Mouse (Mus musculus): ENCODE results near the gene Ssh2. TPM values are rescaled to one million over a fixed set of nuclear protein-coding genes. Genes with fewer than 3 reads are reported as not detected.

Ssh2 gene
- polyA plus RNA-seq, 1 experiment from 2014 or later: 10.9 TPM

DNA sequence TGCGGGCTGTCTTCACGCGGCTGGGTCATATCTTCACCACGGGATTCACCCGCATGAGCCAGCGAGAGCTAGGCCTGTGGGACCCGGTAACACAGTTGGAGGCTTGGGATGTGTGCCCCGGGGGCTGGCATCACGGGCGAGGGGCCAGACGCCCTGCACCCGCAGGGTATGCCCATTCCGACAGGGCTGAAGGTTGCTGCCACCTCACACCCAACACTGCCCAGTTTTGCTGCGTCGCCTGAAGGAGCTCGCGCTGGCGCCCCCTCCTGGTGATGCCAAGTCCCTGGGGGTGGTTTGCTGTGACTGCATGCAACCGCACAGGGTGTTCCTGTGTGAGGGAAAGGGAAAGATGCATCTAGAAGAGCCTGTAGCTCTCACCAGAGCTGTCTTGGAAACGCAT, 251.7 kb downstream of the Ssh2 start:
- H3K4me1 ChIP-seq (ENCODE audit: control insufficient read depth, insufficient read depth, low read length): 0 out of 2 replicates have a peak, but pooled peaks cover 6% of the 10 kb centered on the region
- ATAC-seq (ENCODE audit: insufficient number of reproducible peaks, insufficient read depth, low FRiP score, low read depth): no peak
- 13% methylated on average over 20 of the region's 20 CpGs for WGBS
- H3K27me3 ChIP-seq (ENCODE audit: control insufficient read depth, insufficient read depth, low read length): peaks cover 20% of the 10 kb centered on the region
- H3K9me3 ChIP-seq (ENCODE audit: control insufficient read depth, low read depth, low read length): no peaks in the 10 kb centered on the region
- H3K9ac ChIP-seq (replicated peaks; ENCODE audit: low read depth, low read length): no peak overlapping the region
- no peak overlapping the region for H3K4me3 ChIP-seq (ENCODE audit: low read depth, low read length)
- H3K36me3 ChIP-seq (ENCODE audit: control insufficient read depth, insufficient read depth, low read length): peaks cover 16% of the 10 kb centered on the region; the same call in 1 of the 2 replicates
- H3K4me2 ChIP-seq (replicated peaks; ENCODE audit: low read depth, low read length): no peak overlapping the region
- no peak overlapping the region for H3K27ac ChIP-seq (ENCODE audit: low read length)

DNA sequence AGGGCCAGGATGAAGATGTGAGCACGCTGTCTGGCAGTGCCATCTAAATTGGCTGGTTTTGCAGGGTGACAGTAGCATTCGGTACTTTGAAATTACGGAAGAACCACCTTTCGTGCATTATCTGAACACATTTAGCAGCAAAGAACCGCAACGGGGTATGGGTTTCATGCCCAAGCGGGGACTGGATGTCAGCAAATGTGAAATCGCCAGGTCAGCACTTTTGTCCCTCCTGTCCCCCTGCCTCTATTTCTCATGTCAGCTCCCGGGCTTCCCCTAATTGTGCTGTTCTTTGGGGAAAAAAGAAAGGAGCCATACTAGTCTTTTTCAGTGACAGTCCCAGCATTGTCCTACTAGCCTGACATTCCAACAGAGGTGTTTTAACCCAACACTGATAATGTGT, 252.3 kb downstream of the Ssh2 start:
- H3K4me1 ChIP-seq (ENCODE audit: control insufficient read depth, insufficient read depth, low read length): 0 out of 2 replicates have a peak, but pooled peaks cover 6% of the 10 kb centered on the region
- H3K9ac ChIP-seq (replicated peaks; ENCODE audit: low read depth, low read length): no peak overlapping the region
- no peak overlapping the region for H3K27ac ChIP-seq (ENCODE audit: low read length)
- H3K36me3 ChIP-seq (ENCODE audit: control insufficient read depth, insufficient read depth, low read length): peaks cover 16% of the 10 kb centered on the region; the same call in 1 of the 2 replicates
- peaks cover 19% of the 10 kb centered on the region for H3K27me3 ChIP-seq (ENCODE audit: control insufficient read depth, insufficient read depth, low read length)
- 77% methylated on average over 9 of the region's 9 CpGs for WGBS
- no peak overlapping the region for H3K4me2 ChIP-seq (replicated peaks; ENCODE audit: low read depth, low read length)
- H3K9me3 ChIP-seq (ENCODE audit: control insufficient read depth, low read depth, low read length): no peaks in the 10 kb centered on the region
- no peak overlapping the region for H3K4me3 ChIP-seq (ENCODE audit: low read depth, low read length)
- no peak for ATAC-seq (ENCODE audit: insufficient number of reproducible peaks, insufficient read depth, low FRiP score, low read depth)

DNA sequence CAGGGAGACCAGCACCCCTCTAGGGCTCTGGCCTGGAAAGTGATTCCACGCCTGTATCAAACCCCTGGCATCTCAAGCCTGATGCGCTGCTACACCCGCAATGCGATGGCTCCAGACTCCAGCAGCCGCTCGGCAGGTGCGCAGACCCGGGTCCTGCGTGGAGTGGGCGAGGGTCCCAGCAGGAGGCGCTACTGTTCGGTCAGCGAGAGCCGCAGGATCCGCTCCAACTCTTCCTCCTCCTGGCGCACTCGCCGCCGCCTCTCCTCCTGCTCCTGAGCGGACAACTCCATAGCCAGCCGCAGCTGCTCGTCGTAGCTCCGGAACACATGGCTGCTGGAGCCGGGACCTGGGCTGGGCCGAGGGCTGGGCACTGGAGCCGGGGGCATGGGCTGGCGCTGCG, 255.3 kb downstream of the Ssh2 start:
- ATAC-seq (ENCODE audit: insufficient number of reproducible peaks, insufficient read depth, low FRiP score, low read depth): no peak
- Histone ChIP-seq H3K27me3 (ENCODE audit: control insufficient read depth, insufficient read depth, low read length) (peaks cover 12% of the 10 kb centered on the region), H3K36me3 (ENCODE audit: control insufficient read depth, insufficient read depth, low read length) (peaks cover 20% of the 10 kb centered on the region), H3K4me1 (ENCODE audit: control insufficient read depth, insufficient read depth, low read length) (0 out of 2 replicates have a peak, but pooled peaks cover 6% of the 10 kb centered on the region), H3K27ac (ENCODE audit: low read length) (no peak overlapping the region), H3K9me3 (ENCODE audit: control insufficient read depth, low read depth, low read length) (no peaks in the 10 kb centered on the region), H3K4me3 (ENCODE audit: low read depth, low read length) (no peak overlapping the region), H3K4me2 (replicated peaks; ENCODE audit: low read depth, low read length) (no peak overlapping the region), H3K9ac (replicated peaks; ENCODE audit: low read depth, low read length) (no peak overlapping the region)
- WGBS: 76% methylated on average over 29 of the region's 29 CpGs

DNA sequence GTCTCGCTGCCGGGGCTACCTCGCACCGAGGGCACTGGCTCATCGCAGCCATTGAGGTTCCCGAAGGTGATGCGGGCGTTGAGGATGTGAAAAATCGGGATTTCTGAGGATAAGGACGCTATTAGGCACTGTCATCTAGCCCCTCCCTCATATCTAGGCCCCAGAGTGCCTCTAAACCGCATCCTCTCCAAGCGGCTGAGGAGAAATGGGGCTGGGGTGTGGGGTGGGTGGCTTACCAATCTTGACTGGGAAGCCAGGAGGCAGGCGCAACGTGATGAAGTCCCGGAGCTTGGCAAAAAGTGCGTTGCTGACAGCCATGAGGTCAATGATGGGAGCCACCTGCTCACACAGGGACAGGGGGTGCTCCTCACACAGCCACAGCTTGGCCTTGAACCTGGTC, 256.7 kb downstream of the Ssh2 start:
- H3K9ac ChIP-seq (replicated peaks; ENCODE audit: low read depth, low read length): no peak overlapping the region
- no peak for ATAC-seq (ENCODE audit: insufficient number of reproducible peaks, insufficient read depth, low FRiP score, low read depth)
- H3K9me3 ChIP-seq (ENCODE audit: control insufficient read depth, low read depth, low read length): no peaks in the 10 kb centered on the region
- 84% methylated on average over 16 of the region's 16 CpGs for WGBS
- H3K4me3 ChIP-seq (ENCODE audit: low read depth, low read length): no peak overlapping the region
- no peak overlapping the region for H3K27ac ChIP-seq (ENCODE audit: low read length)
- no peaks in the 10 kb centered on the region for H3K4me1 ChIP-seq (ENCODE audit: control insufficient read depth, insufficient read depth, low read length)
- H3K27me3 ChIP-seq (ENCODE audit: control insufficient read depth, insufficient read depth, low read length): peaks cover under 1% of the 10 kb centered on the region; the same call in 1 of the 2 replicates
- no peak overlapping the region for H3K4me2 ChIP-seq (replicated peaks; ENCODE audit: low read depth, low read length)
- peaks cover 20% of the 10 kb centered on the region for H3K36me3 ChIP-seq (ENCODE audit: control insufficient read depth, insufficient read depth, low read length)

DNA sequence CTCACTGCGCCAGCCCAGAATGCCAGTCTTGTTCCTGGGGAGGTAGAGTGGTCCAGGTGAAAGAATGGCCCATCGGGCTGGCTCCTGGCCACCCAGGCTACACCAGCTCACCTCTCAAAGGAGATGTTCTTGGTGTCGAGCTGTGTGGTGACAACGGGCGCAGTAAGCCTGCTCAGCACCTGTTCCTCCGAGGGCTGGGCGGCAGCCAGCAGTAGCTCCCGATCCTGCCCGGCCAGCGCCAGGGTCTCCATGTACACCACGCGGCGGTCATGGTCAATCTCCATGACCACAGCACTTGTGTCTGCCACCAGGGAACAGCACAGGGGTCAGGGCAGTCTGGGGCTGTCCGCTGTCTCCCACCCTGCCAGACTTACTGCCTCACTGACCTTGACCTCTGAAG, 260.1 kb downstream of the Ssh2 start:
- no peaks in the 10 kb centered on the region for H3K4me1 ChIP-seq (ENCODE audit: control insufficient read depth, insufficient read depth, low read length)
- H3K36me3 ChIP-seq (ENCODE audit: control insufficient read depth, insufficient read depth, low read length): peaks cover 13% of the 10 kb centered on the region
- H3K4me2 ChIP-seq (replicated peaks; ENCODE audit: low read depth, low read length): no peak overlapping the region
- H3K9me3 ChIP-seq (ENCODE audit: control insufficient read depth, low read depth, low read length): no peaks in the 10 kb centered on the region
- no peak overlapping the region for H3K9ac ChIP-seq (replicated peaks; ENCODE audit: low read depth, low read length)
- H3K4me3 ChIP-seq (ENCODE audit: low read depth, low read length): no peak overlapping the region
- no peak for ATAC-seq (ENCODE audit: insufficient number of reproducible peaks, insufficient read depth, low FRiP score, low read depth)
- 91% methylated on average over 14 of the region's 14 CpGs for WGBS
- no peak overlapping the region for H3K27ac ChIP-seq (ENCODE audit: low read length)
- H3K27me3 ChIP-seq (ENCODE audit: control insufficient read depth, insufficient read depth, low read length): no peaks in the 10 kb centered on the region

DNA sequence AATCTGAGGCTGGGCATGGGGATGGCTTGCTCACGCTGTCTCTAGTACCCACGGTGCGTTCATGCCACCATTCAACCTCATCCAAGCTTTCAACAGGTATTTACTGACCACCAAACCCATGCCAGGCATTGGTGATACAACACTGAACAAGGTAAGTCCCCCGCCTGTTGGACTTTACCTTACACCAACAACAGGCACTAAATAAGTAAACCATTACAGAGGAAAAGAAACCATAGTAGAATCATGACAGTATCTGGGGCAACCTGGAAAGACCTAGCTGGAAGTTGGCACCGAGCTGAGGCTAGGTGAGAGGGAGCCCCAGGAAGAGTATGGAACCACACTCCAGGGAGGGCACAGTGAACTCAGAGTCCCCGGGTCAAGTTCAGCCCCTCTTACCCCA, 260.8 kb downstream of the Ssh2 start:
- Histone ChIP-seq H3K4me1 (ENCODE audit: control insufficient read depth, insufficient read depth, low read length) (no peaks in the 10 kb centered on the region), H3K4me3 (ENCODE audit: low read depth, low read length) (no peak overlapping the region), H3K27ac (ENCODE audit: low read length) (no peak overlapping the region), H3K9me3 (ENCODE audit: control insufficient read depth, low read depth, low read length) (no peaks in the 10 kb centered on the region), H3K4me2 (replicated peaks; ENCODE audit: low read depth, low read length) (no peak overlapping the region), H3K9ac (replicated peaks; ENCODE audit: low read depth, low read length) (no peak overlapping the region), H3K27me3 (ENCODE audit: control insufficient read depth, insufficient read depth, low read length) (no peaks in the 10 kb centered on the region), H3K36me3 (ENCODE audit: control insufficient read depth, insufficient read depth, low read length) (peaks cover 7% of the 10 kb centered on the region)
- ATAC-seq (ENCODE audit: insufficient number of reproducible peaks, insufficient read depth, low FRiP score, low read depth): no peak
- WGBS: 89% methylated on average over 6 of the region's 6 CpGs

DNA sequence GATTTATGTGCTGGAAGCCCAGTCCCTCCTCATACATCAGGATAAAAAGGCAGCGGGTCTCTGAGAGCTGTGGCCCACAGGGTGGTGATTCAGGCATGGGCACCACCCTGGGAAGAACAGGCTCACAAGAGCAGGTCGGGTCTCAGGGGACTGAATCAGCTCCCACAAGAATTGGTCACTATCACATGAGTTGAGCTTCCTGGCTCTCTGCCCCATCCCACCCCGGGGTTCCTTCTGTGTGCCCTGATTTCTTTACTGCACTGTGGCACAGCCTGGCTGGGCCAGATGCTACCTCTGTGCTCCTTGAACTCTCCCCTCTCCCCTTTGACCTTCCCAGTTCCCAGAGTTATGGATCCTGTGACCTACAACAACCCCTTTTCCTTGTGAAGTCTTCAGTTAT, 267.0 kb downstream of the Ssh2 start:
- no peak for ATAC-seq (ENCODE audit: insufficient number of reproducible peaks, insufficient read depth, low FRiP score, low read depth)
- no peak overlapping the region for H3K4me3 ChIP-seq (ENCODE audit: low read depth, low read length)
- H3K4me1 ChIP-seq (ENCODE audit: control insufficient read depth, insufficient read depth, low read length): peaks cover 23% of the 10 kb centered on the region
- H3K9me3 ChIP-seq (ENCODE audit: control insufficient read depth, low read depth, low read length): no peaks in the 10 kb centered on the region
- H3K27me3 ChIP-seq (ENCODE audit: control insufficient read depth, insufficient read depth, low read length): no peaks in the 10 kb centered on the region
- no peak overlapping the region for H3K4me2 ChIP-seq (replicated peaks; ENCODE audit: low read depth, low read length)
- no peak overlapping the region for H3K27ac ChIP-seq (ENCODE audit: low read length)
- 65% methylated on average over 3 of the region's 3 CpGs for WGBS
- H3K9ac ChIP-seq (replicated peaks; ENCODE audit: low read depth, low read length): no peak overlapping the region
- H3K36me3 ChIP-seq (ENCODE audit: control insufficient read depth, insufficient read depth, low read length): no peaks in the 10 kb centered on the region

DNA sequence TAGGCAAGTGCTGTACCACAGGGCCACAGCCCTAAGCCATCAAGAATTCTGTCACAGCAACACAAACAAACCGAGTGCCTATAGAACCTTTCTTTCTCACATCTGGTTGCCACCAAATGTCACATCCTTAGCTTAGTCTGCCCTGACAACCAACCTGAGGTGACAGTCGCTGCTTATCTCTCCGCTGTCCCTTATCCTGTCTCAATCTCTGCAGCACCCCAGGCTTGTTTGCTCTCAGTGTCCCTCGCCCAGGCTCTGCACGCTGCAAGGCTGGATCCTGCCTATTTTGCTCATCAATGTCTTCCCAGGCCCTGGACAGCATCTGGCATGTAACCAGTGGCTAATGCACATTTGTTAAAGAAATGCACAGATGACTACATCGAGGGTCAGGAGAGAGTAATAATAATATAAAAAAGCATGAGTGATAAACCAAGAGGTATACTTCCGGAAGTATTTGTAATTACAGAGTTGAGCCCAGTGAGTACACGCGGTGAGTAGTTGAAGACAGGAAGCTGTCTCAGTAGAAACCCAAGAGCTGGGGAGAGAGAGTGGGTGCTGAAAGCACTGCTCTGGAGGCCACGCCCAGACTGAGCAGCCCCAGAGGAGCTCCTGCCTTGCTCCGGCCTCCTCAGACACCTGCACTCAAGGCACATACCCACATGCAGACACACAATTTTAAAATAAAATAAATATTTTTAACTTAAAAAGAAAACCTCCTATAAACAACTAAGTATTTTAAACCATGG, 267.6 kb downstream of the Ssh2 start:
- ATAC-seq (ENCODE audit: insufficient number of reproducible peaks, insufficient read depth, low FRiP score, low read depth): no peak
- Histone ChIP-seq H3K4me3 (ENCODE audit: low read depth, low read length) (no peak overlapping the region), H3K9me3 (ENCODE audit: control insufficient read depth, low read depth, low read length) (no peaks in the 10 kb centered on the region), H3K27me3 (ENCODE audit: control insufficient read depth, insufficient read depth, low read length) (no peaks in the 10 kb centered on the region), H3K9ac (replicated peaks; ENCODE audit: low read depth, low read length) (no peak overlapping the region), H3K36me3 (ENCODE audit: control insufficient read depth, insufficient read depth, low read length) (no peaks in the 10 kb centered on the region), H3K27ac (ENCODE audit: low read length) (no peak overlapping the region), H3K4me2 (replicated peaks; ENCODE audit: low read depth, low read length) (no peak overlapping the region), H3K4me1 (ENCODE audit: control insufficient read depth, insufficient read depth, low read length) (peaks cover 30% of the 10 kb centered on the region)
- WGBS: 40% methylated on average over 11 of the region's 11 CpGs

DNA sequence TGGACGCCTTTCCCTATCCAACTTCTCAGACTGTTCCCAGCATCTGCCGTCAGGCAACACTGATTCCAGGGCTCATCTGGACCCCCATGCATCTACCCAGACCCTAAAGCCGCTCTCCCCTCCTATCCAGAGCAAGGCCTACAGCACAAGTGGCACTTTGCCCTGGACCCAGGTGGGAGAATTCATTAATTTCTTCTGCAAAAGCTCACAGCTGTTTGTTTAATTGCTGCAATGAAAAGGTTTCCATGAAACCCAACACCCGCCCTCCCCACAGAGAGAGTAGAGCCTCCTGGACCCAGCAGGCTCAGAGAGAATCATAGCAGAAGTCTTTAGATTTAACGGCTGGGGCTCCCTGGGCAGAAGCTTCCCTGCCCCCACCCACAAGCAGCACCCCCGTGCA, 269.1 kb downstream of the Ssh2 start:
- H3K4me1 ChIP-seq (ENCODE audit: control insufficient read depth, insufficient read depth, low read length): peaks cover 33% of the 10 kb centered on the region

More for the DNA sequence above, 269.1 kb downstream of the Ssh2 start:
- H3K27ac ChIP-seq (ENCODE audit: low read length): no peak overlapping the region
- H3K4me3 ChIP-seq (ENCODE audit: low read depth, low read length): no peak overlapping the region
- no peak for ATAC-seq (ENCODE audit: insufficient number of reproducible peaks, insufficient read depth, low FRiP score, low read depth)
- 48% methylated on average over 6 of the region's 6 CpGs for whole genome bisulfite sequencing
- H3K9ac ChIP-seq (replicated peaks; ENCODE audit: low read depth, low read length): no peak overlapping the region
- H3K9me3 ChIP-seq (ENCODE audit: control insufficient read depth, low read depth, low read length): no peaks in the 10 kb centered on the region
- no peaks in the 10 kb centered on the region for H3K27me3 ChIP-seq (ENCODE audit: control insufficient read depth, insufficient read depth, low read length)
- no peaks in the 10 kb centered on the region for H3K36me3 ChIP-seq (ENCODE audit: control insufficient read depth, insufficient read depth, low read length)
- no peak overlapping the region for H3K4me2 ChIP-seq (replicated peaks; ENCODE audit: low read depth, low read length)
